Mouse (Mus musculus): Measurements from ENCODE around the gene Ramp2.

Gene Ramp2

GRCm38 (mm10) chr11:101235429-101235828, 10.4 kb upstream of the Ramp2 start:
- no peak for DNase-seq (ENCODE audit: low spot score in 2 of 2)

- DNase-seq (ENCODE audit: low spot score in 2 of 2): no peak
Measured at GRCm38 (mm10) chr11:101236782-101237181, 9.0 kb upstream of the Ramp2 start.

DNA sequence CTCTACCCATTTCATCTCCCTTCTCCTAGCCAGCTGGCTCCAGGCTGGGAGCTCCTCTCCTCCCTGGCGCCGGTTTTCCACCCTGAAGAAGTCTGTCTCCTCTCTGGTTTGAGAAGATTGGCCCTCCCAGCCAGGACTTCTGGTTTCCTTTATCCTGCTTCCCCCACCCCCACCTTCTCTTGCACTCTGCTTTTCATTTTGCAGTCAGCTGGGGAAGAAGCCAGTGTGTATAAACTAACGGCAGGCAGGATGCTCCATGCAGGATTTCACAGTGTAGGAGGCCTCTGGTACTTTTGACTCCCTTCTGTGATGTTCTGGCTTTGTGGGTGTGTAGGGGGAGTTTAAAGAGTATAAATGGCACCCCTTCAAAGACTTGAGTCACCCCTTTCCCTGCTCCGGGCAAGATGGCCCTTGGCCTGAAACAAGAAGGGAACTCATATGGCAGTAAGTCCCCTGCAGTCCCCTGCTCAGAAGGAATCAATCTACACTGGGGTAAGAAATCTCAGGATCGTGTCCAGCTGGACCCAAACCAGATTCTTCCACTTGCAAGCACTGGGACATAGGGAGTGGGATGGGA, 7.7 kb upstream of the Ramp2 start:
- no peak for DNase-seq (ENCODE audit: low spot score in 2 of 2)

- DNase-seq (ENCODE audit: low spot score in 2 of 2): no peak
Measured at GRCm38 (mm10) chr11:101245071-101245470, 757 bp upstream of the Ramp2 start.

DNA sequence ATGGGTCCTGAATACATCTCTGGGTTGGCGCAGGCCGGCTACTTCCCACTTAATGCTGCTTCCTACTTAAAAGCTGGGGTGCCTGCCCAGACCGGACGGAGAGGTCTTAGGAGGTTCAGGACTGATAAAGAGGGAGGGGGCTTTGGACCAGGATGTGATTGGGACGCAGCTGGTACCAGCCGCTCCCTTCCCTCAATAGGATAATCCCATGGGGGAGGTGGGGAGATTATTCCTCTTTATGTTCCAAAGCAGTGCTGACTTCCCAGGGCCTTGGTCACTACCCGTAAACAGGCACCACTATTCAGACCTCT, 829 bp downstream of the Ramp2 start:
- DNase-seq (ENCODE audit: low spot score in 2 of 2): no peak

DNA sequence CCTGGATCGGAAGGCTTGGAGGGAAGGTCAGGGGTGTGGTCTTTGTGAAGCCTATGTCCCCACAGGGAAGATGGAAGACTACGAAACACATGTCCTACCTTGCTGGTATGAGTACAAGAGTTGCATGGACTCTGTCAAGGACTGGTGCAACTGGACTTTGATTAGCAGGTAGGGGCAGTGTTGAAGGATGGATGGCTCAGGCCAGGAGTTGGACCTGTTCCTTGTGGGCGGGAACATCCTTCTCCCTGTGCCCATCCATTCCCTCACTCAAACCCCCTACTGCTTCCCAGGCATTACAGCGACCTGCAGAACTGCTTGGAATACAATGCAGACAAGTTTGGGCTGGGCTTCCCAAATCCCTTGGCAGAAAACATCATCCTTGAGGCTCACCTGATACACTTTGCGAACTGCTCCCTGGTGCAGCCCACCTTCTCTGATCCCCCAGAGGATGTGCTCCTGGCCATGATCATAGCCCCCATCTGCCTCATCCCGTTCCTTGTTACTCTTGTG, 1.7 kb downstream of the Ramp2 start:
- DNase-seq (ENCODE audit: low spot score in 2 of 2): no peak

- peak; percentile 56 to 80 for DNase-seq (ENCODE audit: low spot score in 2 of 2)
Measured at GRCm38 (mm10) chr11:101248258-101248994, 2.6 kb downstream of the Ramp2 start.

DNA sequence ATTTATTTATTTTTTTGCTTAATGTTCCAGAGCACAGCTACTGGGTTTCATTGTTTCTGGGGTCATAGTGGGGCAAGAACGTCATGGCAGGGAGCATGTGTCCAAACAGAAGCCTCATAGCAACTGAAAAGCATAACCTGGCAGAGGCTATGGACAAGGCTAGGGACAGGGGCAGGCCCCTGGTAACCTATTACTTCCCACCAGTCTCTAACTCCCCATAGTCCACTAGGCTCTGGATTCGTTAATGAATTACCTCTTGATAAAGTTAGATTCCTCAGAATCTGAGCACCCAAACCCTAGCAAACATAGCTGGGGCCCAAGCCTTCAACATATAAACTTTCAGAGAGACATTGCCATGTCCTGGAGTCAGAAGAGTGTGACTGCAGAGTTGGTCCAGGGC, 5.2 kb downstream of the Ramp2 start:
- no peak for DNase-seq (ENCODE audit: low spot score in 2 of 2)

GRCm38 (mm10) chr11:101252941-101253340, 7.1 kb downstream of the Ramp2 start:
- DNase-seq (ENCODE audit: low spot score in 2 of 2): no peak

DNA sequence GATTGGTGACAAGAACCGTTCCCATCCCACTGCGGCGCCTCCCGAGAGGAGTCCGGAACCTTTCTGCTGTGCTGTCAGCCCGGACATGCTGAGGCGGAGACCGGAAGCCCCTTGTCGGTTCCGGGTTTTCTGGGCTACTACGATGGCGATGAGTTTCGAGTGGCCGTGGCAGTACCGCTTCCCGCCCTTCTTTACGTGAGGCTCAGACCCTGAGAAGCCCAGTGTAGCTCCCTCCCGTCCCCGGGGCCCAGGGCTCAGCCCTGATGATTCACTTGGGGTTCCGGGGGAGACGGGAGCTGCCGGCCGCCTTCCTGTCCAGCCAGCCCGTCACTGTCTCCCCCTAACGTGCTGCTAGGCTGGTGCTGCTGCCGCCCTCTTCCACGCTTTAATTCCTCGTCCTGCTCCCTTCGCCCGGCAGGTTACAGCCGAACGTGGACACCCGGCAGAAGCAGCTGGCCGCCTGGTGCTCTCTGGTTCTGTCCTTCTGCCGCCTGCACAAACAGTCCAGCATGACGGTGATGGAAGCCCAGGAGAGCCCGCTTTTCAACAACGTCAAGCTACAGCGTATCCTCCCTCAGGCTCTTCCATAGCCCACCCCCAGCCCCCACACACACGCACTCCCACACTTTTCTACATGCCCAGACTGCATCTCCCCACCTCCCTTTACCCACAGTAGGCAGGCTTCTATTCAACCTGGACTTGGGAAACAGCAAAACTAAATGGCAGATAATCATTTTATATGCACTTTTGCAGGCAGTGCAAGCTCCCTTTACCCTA, 8.0 kb downstream of the Ramp2 start, which contains the start of gene Vps25:
Gene Vps25 (plus strand): TSS at position 95 of the 777 bp plus-strand sequence.
- DNase-seq (ENCODE audit: low spot score in 2 of 2): peak; percentile 85 to 92

- no peak for DNase-seq (ENCODE audit: low spot score in 2 of 2)
Measured at GRCm38 (mm10) chr11:101255826-101256775, 10.3 kb downstream of the Ramp2 start.

DNA sequence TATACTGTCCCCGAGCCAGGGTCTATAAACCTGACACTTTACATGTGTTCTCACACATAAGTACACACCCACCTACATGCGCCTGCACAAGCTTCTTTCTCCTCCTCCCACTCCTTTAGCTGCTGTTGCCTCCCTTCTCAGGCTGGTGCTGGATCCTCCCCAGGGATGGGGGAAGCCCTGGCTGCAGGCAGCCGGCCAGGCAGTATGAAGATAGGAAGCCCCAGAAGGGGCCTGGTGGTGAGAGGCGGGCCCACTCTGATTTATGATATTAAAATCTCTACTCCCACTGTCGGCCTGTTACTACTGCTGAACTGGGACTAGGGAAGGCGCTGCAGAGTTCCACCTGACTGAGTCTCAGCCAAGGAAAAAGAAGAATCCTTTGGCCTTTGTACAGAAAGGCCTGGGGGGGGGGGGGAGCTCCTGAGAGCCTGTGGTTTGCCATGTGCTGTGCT, 13.5 kb downstream of the Ramp2 start:
- DNase-seq (ENCODE audit: low spot score in 2 of 2): peak in 1 of 2 experiments; percentile 64

DNA sequence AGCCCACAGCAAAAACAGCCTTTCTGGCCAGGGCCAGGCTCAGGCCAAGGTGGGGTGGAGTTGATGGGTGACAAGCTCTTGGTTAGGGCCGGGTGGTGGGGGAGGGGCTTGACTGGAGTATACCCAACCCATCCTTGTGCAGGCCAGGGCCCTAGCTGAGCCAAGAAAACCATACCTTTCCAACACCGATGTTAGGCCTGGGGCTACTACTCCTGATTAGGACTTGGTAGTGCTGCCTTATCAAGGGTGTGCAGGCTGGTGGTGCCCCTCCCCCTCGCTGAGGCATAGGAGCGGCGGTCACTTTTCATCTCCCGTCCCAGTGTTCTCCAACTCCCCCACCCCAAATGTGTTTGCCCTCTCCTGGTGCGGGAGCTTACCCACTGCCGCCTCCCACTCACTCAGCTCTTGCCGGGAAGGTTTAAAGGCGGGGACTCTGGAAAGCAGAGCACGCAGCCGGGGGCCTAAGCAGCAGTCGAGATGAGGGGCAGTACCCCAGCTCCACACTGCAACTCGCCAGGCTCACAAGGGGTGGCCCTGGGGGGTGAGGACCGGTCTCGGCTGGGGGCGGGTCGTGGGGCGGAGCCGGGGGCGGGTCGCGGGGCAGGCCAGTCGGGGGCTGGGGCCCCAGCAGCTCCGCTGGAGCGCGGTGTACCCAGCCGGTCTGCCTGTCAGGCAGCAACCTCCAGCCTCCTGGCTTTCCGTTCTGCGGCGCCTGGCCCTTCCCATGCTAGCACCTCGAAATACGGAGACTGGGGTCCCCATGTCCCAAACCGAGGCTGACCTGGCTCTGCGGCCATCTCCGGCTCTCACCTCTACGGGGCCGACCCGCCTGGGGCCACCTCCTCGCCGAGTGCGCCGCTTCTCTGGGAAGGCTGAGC, 14.4 kb downstream of the Ramp2 start, which contains the start of gene Wnk4:
Gene Wnk4 (plus strand): TSS at position 620 of the 878 bp plus-strand sequence.
- peak; percentile 76 to 84 for DNase-seq (ENCODE audit: low spot score in 2 of 2)

GRCm38 (mm10) chr11:101260826-101261380, 15.1 kb downstream of the Ramp2 start:
- no peak for DNase-seq (ENCODE audit: low spot score in 2 of 2)

DNA sequence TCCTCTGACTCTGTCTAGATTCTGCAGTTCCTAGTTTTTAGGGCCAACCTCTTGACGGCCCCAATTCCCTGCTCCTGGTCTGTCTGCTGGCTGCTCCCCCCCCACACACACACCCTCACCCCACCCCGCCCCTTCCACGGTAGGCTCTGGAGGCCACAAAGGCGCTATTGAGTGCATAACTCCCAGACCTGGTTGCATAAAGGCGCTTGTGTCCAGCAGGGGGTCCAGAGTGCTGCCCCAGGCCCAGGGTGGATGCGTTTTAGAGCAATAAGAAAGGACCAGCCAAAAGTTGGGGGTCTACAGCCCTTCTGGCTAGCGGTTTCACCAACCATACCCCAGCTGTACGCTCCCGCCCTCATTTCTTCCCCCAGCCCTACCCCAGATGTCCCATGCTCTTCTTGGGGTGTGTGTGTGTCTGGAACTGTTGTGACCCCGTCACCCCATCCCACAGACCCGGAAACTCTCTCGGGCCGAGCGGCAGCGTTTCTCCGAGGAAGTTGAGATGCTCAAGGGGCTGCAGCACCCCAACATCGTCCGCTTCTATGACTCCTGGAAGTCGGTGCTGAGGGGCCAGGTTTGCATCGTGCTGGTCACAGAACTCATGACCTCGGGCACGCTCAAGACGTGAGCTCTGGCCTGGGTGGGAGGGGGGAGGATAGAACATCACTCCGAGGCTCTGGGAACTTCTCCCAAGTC, 16.6 kb downstream of the Ramp2 start:
- peak in 1 of 2 experiments; percentile 66 for DNase-seq (ENCODE audit: low spot score in 2 of 2)

DNA sequence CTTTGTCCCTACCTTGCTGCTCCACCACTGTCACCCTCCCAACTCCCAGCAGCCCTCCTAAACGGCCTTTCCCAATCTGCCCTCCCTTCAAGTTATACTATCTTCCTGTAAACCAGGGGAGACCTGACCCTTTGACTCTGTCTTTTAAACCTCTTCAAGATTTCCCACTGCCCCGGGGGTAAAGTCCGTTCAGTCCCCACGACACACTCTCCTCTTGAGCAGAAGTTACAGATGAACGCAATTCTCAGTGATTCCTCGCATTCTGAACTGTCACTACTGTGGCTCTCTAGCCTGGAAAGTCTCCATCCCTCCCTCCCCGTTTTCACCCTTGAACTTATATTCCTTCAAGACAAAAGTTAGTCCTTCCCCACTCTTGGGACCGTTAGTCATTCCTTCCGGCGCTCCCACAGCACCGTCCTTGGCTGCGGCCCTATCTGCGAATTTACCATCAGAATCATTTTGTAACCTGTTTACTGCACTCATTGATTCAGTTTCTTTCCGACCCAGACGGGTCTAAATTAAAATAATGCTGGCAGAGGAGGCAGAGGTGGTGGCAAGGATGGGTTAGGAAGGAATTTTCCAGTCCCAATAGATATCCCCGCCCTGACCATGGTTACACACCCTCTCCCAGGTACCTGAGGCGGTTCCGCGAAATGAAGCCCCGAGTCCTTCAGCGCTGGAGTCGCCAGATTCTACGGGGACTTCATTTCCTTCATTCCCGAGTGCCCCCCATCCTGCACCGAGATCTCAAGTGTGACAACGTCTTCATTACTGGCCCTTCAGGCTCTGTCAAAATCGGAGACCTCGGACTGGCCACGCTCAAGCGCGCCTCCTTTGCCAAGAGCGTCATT, 17.5 kb downstream of the Ramp2 start:
- no peak for DNase-seq (ENCODE audit: low spot score in 2 of 2)

GRCm38 (mm10) chr11:101263989-101264280, 18.1 kb downstream of the Ramp2 start:
- DNase-seq (ENCODE audit: low spot score in 2 of 2): no peak

- peak in 1 of 2 experiments; percentile 62 for DNase-seq (ENCODE audit: low spot score in 2 of 2)
Measured at GRCm38 (mm10) chr11:101264954-101265471, 19.2 kb downstream of the Ramp2 start.

All from spleen, postnatal 4 days (tissue).